Mouse (Mus musculus): ENCODE data around the gene Tmem178b. TPM values are rescaled to one million over a fixed set of nuclear protein-coding genes. Genes with fewer than 3 reads are reported as not detected.

Gene Tmem178b
- total and polyA plus RNA-seq, 2 experiments from 2014 or later, result 31.3 to 159 TPM

GRCm38 (mm10) chr6:39955211-39955610 is 82.1 kb downstream of the Tmem178b start:
- H3K9me3 ChIP-seq (ENCODE audit: low read length), result no peaks in the 10 kb centered on the region
- no peak overlapping the region for H3K4me3 ChIP-seq (ENCODE audit: low read depth, low read length)
- H3K27ac ChIP-seq (ENCODE audit: low read depth, low read length), result no peak overlapping the region
- H3K9ac ChIP-seq (replicated peaks; ENCODE audit: low read length, poor library complexity, severe bottlenecking), result no peak overlapping the region
- H3K27me3 ChIP-seq (ENCODE audit: insufficient read depth, low read length), result no peaks in the 10 kb centered on the region
- H3K4me2 ChIP-seq (ENCODE audit: low read depth, low read length, poor library complexity, severe bottlenecking), result no peak overlapping the region
- DNase-seq (ENCODE audit: low spot score) (no peak), ATAC-seq (ENCODE audit: low FRiP score) (no peak)
- whole genome bisulfite sequencing, result 94% methylated on average over 2 of the region's 2 CpGs
- TF ChIP-seq CTCF (IDR thresholded peaks at IDR 0.05), result no peak
- H3K4me1 ChIP-seq (ENCODE audit: insufficient read depth, low read length), result no peaks in the 10 kb centered on the region
- no peaks in the 10 kb centered on the region for H3K36me3 ChIP-seq (ENCODE audit: insufficient read depth, low read length)

- WGBS, result 63% methylated on average over 4 of the region's 4 CpGs
- Histone ChIP-seq H3K36me3 (ENCODE audit: insufficient read depth, low read length) (no peaks in the 10 kb centered on the region), H3K27ac (ENCODE audit: low read depth, low read length) (no peak overlapping the region), H3K27me3 (ENCODE audit: insufficient read depth, low read length) (no peaks in the 10 kb centered on the region), H3K4me1 (ENCODE audit: insufficient read depth, low read length) (no peaks in the 10 kb centered on the region), H3K9ac (replicated peaks; ENCODE audit: low read length, poor library complexity, severe bottlenecking) (no peak overlapping the region), H3K9me3 (ENCODE audit: low read length) (no peaks in the 10 kb centered on the region), H3K4me2 (ENCODE audit: low read depth, low read length, poor library complexity, severe bottlenecking) (no peak overlapping the region), H3K4me3 (ENCODE audit: low read depth, low read length) (no peak overlapping the region)
- ATAC-seq (ENCODE audit: low FRiP score), result no peak
- DNase-seq (ENCODE audit: low spot score), result no peak
- TF ChIP-seq CTCF (IDR thresholded peaks at IDR 0.05), result no peak
Observed at GRCm38 (mm10) chr6:39964606-39965005, 91.5 kb downstream of the Tmem178b start.

- H3K9ac ChIP-seq (replicated peaks; ENCODE audit: low read length, poor library complexity, severe bottlenecking), result no peak overlapping the region
- no peak overlapping the region for H3K27ac ChIP-seq (ENCODE audit: low read depth, low read length)
- TF ChIP-seq CTCF (IDR thresholded peaks at IDR 0.05), result no peak
- no peak for ATAC-seq (ENCODE audit: low FRiP score)
- H3K9me3 ChIP-seq (ENCODE audit: low read length), result no peaks in the 10 kb centered on the region
- no peak overlapping the region for H3K4me2 ChIP-seq (ENCODE audit: low read depth, low read length, poor library complexity, severe bottlenecking)
- H3K36me3 ChIP-seq (ENCODE audit: insufficient read depth, low read length), result no peaks in the 10 kb centered on the region
- H3K4me3 ChIP-seq (ENCODE audit: low read depth, low read length), result no peak overlapping the region
- no peak for DNase-seq (ENCODE audit: low spot score)
- no peaks in the 10 kb centered on the region for H3K27me3 ChIP-seq (ENCODE audit: insufficient read depth, low read length)
- no peaks in the 10 kb centered on the region for H3K4me1 ChIP-seq (ENCODE audit: insufficient read depth, low read length)
Observed at GRCm38 (mm10) chr6:39970281-39970680, 97.2 kb downstream of the Tmem178b start.

- Histone ChIP-seq H3K9me3 (ENCODE audit: low read length) (no peaks in the 10 kb centered on the region), H3K4me3 (ENCODE audit: low read depth, low read length) (no peak overlapping the region), H3K4me1 (ENCODE audit: insufficient read depth, low read length) (no peaks in the 10 kb centered on the region), H3K27ac (ENCODE audit: low read depth, low read length) (no peak overlapping the region), H3K27me3 (ENCODE audit: insufficient read depth, low read length) (no peaks in the 10 kb centered on the region), H3K36me3 (ENCODE audit: insufficient read depth, low read length) (no peaks in the 10 kb centered on the region), H3K9ac (replicated peaks; ENCODE audit: low read length, poor library complexity, severe bottlenecking) (no peak overlapping the region), H3K4me2 (ENCODE audit: low read depth, low read length, poor library complexity, severe bottlenecking) (no peak overlapping the region)
- ATAC-seq (ENCODE audit: low FRiP score) (no peak), DNase-seq (ENCODE audit: low spot score) (no peak)
- WGBS, result 80% methylated on average over 4 of the region's 4 CpGs
- no peak for TF ChIP-seq CTCF (IDR thresholded peaks at IDR 0.05)
Observed at GRCm38 (mm10) chr6:39978942-39979341, 105.9 kb downstream of the Tmem178b start.

- DNase-seq (ENCODE audit: low spot score) (no peak), ATAC-seq (ENCODE audit: low FRiP score) (no peak)
- Histone ChIP-seq H3K4me3 (ENCODE audit: low read depth, low read length) (no peak overlapping the region), H3K36me3 (ENCODE audit: insufficient read depth, low read length) (no peaks in the 10 kb centered on the region), H3K4me2 (ENCODE audit: low read depth, low read length, poor library complexity, severe bottlenecking) (no peak overlapping the region), H3K4me1 (ENCODE audit: insufficient read depth, low read length) (no peaks in the 10 kb centered on the region), H3K27me3 (ENCODE audit: insufficient read depth, low read length) (no peaks in the 10 kb centered on the region), H3K9ac (replicated peaks; ENCODE audit: low read length, poor library complexity, severe bottlenecking) (no peak overlapping the region), H3K9me3 (ENCODE audit: low read length) (no peaks in the 10 kb centered on the region), H3K27ac (ENCODE audit: low read depth, low read length) (no peak overlapping the region)
- TF ChIP-seq CTCF (IDR thresholded peaks at IDR 0.05), result no peak
- WGBS, result 78% methylated on average over 4 of the region's 4 CpGs
Observed at GRCm38 (mm10) chr6:39990772-39991171, 117.7 kb downstream of the Tmem178b start.

GRCm38 (mm10) chr6:39991922-39992321 is 118.9 kb downstream of the Tmem178b start:
- no peak for TF ChIP-seq CTCF (IDR thresholded peaks at IDR 0.05)
- H3K4me1 ChIP-seq (ENCODE audit: insufficient read depth, low read length), result peaks cover 4% of the 10 kb centered on the region; the same call in 1 of the 2 replicates
- no peak overlapping the region for H3K4me2 ChIP-seq (ENCODE audit: low read depth, low read length, poor library complexity, severe bottlenecking)
- peak; percentile 18 for DNase-seq (ENCODE audit: low spot score)
- H3K4me3 ChIP-seq (ENCODE audit: low read depth, low read length), result no peak overlapping the region
- H3K27ac ChIP-seq (ENCODE audit: low read depth, low read length), result no peak overlapping the region
- no peaks in the 10 kb centered on the region for H3K9me3 ChIP-seq (ENCODE audit: low read length)
- no peaks in the 10 kb centered on the region for H3K27me3 ChIP-seq (ENCODE audit: insufficient read depth, low read length)
- no peaks in the 10 kb centered on the region for H3K36me3 ChIP-seq (ENCODE audit: insufficient read depth, low read length)
- no peak for ATAC-seq (ENCODE audit: low FRiP score)
- no peak overlapping the region for H3K9ac ChIP-seq (replicated peaks; ENCODE audit: low read length, poor library complexity, severe bottlenecking)
- WGBS, result 65% methylated on average over 6 of the region's 6 CpGs
